Mouse (Mus musculus): ENCODE data around the gene Olfr398.

GRCm38 (mm10) chr11:73993115-73993514, 2.9 kb upstream of the Olfr398 start:
- TF ChIP-seq EP300 (IDR thresholded peaks at IDR 0.05; ENCODE audit: insufficient read depth, low read depth, low read length) = no peak
- TF ChIP-seq POLR2A (IDR thresholded peaks at IDR 0.05; ENCODE audit: insufficient read depth, low read length) = no peak
